Mouse (Mus musculus): ENCODE data around the gene Coil.

Gene Coil

DNA sequence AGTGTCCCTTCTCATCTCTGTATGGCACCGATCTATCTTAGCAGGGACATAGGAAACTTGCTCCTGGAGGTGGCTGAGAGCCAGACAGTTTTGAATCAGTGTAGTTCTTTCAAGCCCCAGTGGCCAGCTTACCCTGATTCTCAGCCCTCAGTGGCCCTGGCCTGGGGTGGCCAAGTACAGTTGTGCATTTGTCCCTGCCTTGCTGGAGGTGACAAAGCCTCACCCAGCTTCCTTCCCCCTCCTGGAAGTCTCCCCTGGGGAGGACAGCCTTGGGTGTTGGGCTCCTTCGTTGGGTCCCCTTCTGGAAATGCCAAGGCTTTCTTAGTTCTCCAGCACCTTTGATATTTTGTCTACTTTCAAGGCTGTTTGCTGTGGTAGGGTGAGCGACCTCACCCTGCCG, 33.7 kb downstream of the Coil start:
- in situ Hi-C loops (cut with MboI) = no loop called here

DNA sequence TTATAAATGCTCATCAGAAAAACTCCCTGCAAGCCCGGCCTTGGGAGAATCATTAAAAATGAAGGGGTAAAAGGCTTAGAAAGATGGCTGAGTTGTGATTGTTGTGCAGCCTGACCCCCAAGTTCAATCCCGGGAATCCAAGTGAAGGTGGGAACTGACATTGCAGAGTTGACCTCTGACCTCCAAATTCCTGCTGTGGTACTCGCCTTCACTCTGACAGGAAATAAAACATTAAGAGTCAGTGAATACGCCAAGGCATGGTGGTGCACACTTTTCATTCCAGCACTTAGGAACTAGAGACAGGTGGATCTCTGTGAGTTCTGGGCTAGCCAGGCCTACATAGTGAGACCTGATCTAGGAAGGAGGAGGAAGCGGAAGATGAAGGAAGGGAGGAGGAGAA, 35.4 kb downstream of the Coil start:
- in situ Hi-C loops (cut with MboI) = no loop called here

DNA sequence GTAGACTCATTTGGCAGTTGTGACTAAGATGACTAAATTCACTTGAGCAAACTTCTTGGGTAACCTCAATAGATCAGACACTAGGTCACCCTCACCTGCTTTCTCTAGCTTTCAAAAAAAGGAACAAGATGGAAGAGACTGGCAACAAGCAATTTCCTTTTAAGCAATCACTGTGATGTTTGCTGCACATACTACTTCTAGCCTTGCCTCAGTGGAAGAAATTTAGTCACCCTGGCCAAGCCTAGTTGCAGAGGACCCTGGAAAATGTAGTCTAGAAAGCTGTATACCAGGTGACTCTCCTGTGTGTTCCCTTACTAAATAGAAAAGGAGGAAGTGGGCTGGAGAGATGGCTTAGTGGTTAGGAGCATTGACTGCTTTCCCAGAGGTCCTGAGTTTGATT, 36.4 kb downstream of the Coil start:
- in situ Hi-C loops (cut with MboI) = no loop called here

DNA sequence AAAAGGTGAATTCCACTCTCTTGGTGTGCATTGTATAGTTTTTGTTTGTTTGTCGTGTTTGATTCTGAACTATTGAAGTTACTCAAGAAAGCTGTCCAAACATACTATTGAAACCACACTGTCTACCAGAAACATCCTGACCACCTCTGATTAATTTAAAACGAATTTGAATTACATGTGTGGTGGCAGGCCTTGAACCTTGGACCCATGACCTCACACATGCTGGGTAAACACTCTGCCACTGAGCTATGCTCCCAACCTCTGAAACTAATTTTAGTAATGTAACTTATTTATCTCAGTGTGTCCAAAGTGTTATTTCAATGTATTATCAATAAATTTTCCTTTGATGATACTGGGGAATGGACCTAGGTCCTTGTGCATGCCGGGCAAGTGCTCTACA, 37.5 kb downstream of the Coil start:
- in situ Hi-C loops (cut with MboI) = no loop called here

DNA sequence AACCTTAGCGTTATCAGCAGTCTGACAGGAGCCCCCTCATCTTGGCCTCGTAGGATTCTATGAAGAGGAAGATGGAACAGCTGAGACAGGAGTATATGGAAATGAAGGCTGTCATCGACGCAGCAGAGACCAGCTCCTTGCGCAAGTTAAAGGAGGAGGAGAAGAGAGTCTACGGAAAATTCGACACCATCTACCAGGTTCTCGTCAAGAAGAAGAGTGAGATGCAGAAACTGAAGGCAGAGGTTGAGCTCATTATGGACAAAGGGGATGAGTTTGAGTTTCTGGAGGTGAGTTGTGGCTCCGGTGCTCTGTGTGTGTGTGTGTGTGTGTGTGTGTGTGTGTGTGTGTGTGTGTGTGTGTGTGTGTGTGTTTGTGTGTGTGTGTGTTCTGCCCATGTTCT, 39.0 kb downstream of the Coil start:
- in situ Hi-C loops (cut with MboI) = no loop called here

DNA sequence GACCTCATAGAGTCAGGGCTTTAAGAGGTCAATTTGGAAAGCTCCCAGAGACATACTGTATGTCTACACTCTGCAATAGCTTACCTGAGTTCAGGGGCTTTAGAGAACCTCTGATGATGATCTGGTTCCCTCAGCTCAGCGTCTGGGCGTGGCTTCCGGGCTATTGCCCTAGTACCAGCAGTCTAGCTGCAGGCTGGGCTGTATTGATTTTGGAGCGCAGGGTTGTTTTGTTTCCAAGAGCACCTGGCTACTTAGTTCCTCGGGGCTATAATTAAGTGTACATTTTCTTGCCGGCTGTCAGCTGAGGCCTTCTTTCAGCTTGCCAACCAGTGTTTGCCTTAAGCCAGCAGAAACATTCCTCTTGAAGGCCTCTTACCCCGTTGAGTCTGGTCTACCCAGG, 39.4 kb downstream of the Coil start:
- in situ Hi-C loops (cut with MboI) = no loop called here

DNA sequence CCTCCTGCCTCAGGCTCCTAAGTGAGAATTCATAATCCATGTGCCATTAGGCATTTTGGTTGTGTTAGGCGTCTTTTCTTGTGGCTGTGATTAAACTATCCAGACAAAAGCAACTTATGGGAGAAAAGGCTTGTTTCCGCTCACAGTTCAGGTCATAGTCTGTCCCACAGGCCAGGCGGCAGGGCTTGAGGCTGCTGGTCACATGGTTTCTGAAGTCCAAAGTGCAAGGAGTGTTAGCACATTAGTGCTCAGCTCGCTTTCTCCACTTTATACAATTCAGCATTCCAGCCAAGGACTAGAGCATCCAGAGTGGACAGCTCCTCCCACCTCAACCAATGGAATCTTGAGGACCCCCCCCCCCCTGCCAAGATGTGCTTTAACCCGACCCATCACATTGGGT, 42.2 kb downstream of the Coil start:
- in situ Hi-C loops (cut with MboI) = no loop called here

DNA sequence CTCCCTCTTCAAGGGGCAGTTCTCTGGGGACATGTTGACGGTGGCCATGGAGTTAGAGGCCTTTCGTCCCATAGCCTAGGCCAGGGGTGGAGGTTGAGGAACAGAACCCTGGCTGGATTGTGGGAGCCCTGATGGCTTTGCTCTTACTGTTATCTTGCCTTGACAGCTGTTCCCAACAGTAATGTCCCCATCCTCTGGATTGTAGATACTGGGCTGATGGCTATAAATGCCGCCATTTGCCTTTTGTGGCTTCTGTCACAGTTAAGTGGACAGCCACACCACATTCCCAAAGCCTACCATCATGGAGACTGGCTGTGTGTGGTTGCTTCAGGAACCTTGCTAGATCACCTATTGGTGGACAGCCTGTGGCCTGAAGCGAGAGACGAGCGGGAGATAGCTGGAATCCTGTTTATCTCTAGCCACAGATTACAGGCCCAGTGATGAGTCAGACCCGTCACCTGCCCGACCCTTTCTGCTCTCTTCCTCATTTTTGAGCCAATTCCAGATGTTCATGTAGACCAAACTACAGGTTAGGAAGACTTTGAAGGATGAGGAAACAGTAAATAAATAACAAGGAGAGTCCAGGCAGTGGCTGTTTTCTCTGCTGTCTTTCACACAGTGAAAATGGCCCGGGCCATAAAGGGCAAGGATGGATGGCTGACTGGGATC, 47.6 kb downstream of the Coil start:
- in situ Hi-C loops (cut with MboI) = no loop called here

DNA sequence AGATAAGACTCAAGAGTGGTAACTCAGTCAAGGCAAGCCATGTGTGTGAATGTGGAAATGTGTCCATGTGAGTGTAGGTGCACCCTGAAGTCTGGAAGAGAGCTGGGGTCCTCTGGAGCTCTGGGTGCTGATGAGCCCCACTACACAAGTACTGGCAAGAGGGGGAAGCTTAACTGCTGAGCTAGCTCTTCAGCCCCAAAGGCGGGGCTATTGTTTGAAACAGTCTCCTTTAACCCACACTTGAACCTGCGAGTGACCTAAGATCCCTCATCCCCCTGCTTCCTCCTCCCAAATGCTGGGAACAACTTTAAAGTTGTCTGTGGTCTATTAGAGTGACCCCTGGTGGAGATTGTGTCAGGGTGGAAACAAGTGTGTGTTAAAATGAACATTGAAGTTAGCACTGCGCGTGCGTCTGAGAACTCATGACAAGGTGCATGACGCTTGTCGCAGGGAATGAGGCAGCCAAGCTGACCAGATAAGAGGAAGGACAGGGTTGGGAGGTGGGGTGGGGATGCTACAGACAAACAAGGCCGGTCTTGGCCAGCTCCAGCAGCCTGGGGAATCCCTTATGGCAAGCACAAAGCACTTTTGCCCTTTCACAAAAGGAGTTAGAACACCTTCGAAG, 50.7 kb downstream of the Coil start:
- in situ Hi-C loops (cut with MboI) = no loop called here

DNA sequence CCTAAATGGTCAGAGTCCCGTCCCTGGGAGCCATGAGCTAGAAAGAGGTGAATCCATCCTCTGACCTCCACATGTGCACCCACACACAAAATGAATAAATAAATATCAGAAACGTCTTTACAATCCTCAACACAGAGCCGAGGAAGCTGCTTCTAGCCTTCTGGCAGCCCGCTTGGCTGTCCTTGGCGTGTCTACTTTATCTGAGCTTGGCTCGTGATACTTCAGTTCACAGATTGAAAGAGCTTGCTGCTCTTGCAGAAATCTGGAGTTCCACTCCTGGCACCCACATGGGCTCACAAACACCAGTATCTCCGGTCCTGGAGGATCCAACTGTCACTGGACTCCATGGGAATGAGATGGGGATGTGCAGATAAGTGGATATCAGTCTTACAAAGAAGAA, 51.6 kb downstream of the Coil start:
- in situ Hi-C loops (cut with MboI) = no loop called here

DNA sequence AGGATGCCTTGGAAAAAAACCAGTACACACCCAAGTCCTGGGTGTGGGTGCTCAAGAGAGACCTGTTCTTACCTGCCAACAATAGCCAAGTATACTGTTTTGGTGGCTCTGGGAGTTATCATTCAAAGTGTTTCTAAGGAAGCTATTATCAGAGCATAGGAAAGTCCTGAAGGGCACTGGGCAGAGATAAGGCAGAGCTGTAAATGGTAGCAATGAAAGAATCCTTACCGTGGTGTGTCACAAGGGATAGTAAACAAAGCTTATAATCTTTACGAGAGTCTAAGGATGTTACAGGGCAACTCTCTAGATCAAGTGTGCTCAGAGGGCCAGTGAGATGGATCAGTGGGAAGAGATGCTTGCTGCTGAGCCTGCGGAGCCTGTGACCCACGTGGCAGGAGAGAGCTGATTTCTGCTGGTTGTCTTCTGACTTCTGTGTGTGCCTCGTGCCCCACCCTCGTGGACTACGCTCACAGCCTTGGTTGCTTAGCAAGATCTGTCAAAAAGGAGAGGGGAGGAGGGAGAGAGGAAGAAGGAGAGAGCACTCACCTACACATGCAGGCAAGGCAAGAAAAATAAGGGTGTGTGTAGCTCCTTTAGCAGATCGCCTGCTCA, 52.2 kb downstream of the Coil start:
- in situ Hi-C loops (cut with MboI) = no loop called here

DNA sequence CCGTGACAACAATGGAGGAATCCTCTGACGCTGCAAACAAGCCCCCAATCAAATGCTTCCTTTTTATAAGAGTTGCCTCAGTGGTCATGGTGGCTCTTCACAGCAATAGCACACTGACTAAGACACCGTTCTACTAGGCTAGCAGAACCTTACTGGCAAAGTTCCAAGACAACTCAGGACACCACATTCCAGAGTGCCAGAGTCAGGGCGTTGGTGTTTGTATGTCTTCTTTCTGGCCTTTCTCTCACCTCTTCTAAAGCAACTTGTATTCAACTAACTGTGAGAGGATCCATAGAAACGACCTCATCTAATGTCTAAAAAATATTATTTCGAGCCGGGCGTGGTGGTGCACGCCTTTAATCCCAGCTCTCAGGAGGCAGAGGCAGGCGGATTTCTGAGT, 53.4 kb downstream of the Coil start:
- in situ Hi-C loops (cut with MboI) = no loop called here

DNA sequence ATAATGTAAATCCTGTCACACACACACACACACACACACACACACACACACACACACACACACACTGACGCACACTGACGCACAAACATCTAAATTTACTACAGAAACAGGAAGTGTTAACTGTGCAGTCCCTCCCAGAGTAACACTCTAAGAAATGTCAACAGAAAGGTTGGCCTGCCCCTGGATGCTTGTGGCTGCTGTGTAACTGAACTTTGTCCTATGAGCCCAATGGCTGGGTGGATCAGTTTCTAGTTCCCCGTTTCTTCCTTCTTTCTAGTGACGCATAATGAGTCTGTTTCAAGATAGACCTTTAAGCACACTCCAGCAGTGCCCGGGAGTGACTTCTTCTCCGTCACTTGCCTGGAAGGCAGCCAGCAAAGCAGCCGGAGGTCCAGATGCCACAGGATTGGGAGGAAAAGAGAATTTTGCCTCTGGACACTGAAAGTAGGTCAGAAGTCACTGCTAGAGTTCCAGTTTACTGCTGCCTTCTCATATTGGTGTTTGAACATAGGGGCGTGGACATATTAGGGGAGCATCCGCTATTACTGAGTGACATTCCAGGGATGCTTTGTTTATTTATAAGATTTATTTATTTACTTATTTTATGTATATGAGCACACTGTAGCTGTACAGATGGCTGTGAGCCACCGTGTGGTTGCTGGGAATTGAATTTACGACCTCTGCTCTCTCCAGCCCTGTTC, 54.3 kb downstream of the Coil start:
- in situ Hi-C loops (cut with MboI) = no loop called here

DNA sequence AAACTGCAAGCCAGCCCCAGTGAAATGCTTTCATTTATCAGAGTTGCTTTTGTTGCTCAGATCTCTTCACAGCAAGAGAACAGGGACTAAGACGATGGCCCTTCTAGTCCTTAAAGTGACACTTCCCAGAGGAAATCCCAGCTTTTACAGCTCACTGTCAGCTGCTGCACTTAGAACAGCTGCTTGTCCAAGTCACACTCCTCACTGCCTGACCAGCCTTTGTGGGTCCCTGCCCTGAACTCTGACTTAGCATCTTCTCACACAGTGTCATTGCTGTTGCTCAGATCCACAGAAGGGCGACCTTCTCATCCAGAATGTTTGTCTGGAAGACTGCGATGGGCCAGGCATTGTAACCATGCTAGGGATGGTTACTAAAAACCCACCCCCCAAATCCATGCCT, 55.6 kb downstream of the Coil start:
- in situ Hi-C loops (cut with MboI) = no loop called here

DNA sequence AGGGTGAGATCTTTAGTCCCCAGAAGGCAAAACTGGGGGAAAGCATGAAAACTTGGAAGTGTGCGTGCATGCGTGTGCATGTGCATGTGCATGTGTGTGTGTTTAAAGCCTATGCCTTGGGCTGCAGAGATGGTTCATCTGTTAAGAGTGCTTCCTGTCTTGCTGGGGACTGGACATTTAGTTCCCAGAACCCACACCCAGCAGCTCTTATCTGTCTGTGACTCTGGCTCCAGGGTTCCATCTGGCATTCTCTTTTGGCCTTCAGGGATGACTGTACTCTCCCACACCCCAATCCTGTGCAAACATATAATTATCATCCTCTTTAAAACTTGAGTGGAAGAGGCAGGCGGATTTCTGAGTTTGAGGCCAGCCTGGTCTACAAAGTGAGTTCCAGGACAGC, 56.1 kb downstream of the Coil start:
- in situ Hi-C loops (cut with MboI) = no loop called here

DNA sequence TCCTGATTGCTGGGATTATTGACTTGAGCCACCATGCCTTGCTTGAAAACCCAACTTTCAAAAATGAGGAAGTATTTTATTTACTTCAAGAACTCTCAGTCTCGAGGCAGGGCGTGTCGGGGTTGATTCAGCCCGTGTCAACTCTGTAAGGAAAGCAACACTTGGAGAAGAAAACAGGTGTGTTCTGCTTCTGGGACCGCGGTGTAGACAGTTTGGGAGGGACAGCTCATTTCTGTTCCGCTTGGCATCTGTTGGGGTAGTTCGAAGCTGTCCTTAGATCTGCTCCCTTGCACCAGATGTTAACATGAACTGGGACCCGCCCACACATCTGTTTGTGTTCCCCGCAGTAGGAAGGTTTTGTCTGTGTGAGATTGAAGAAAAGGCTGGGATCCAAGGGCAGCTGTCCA, 57.9 kb downstream of the Coil start:
- in situ Hi-C loops (cut with MboI) = no loop called here

DNA sequence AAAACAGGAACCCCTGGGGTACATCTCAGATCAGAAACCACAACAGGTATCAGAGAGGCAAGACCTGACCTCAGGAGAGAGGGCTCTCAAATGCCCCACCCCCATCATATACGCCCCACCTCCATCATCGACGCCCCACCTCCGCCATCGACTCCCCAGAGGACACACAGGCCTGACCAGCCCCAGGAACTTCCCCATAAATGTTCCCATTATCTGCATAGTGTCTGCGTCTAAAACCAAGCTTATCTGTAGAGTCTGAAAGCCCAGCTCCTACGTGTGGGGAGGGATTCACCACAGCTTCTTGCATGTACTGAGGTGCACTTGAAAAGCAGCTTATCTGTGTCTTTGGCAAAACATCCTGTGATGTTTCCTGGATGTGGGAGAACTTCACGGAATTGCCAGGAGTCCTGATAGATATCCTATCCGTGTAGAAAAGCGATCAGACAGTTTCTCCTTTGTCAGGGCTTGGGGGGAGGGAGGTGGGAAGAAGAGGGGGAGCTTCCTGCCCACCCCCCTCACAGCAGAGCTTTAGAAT, 58.9 kb downstream of the Coil start:
- in situ Hi-C loops (cut with MboI) = no loop called here

DNA sequence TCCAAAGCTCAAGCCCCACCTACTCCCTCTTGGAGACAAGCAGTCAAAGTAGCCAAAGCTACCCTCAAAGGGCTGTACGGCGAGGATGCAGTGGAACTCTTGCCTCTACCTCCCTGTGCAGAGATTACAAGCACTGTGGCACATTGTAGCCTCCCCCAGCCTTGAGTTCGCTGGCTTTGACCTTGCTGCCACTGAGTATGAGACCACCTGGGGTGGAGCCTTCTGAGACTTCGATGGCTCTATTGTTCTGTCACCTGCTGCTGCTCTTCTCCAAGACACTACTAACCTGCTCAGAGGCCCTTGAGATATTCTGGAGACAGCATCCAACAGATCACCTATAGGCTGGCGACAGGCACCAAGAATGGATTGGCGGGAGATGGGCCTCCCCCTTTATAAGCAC, 60.5 kb downstream of the Coil start:
- in situ Hi-C loops (cut with MboI) = loop anchor here (5.0 kb wide), 1 partner anchor 38 kb away; no protein-coding TSS in a partner anchor

DNA sequence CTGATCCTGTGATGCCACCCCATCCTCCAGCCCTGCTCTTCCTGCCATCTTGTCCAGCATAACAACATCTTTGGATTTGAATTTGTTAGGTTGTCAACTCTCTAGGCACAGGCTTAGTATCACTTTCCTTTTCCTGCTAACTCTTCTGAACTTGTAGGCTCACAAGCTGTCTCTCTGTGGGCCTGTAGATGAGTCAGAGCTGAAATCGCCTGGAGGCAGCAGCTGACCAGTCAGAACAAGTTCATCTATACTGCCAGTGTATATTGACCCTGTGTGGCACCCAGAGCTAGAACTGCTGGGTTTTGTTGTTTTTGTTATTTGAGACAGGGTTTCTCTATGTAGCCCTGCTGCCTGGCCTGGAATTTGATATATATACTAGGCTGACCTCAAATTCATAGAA, 61.1 kb downstream of the Coil start:
- in situ Hi-C loops (cut with MboI) = loop anchor here (5.0 kb wide), 1 partner anchor 39 kb away; no protein-coding TSS in a partner anchor

DNA sequence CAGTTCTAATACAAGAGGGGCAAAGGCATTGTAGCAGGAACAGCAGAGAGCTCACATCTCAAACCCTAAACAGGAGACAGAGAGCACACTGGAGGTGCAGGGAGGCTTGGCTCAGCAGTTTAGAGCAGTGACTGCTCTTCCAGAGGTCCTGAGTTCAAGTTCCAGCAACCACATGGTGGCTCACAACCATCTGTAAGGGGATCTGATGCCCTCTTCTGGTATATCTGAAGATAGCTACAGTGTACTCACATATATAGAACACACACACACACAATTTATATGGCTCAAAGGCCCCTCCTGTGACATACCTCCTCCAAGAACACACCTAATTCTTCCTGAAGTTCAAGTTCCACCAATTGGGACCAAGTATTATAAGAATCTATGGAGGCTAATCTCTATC, 64.5 kb downstream of the Coil start:
- in situ Hi-C loops (cut with MboI) = loop anchor here (5.0 kb wide), 1 partner anchor 42 kb away; no protein-coding TSS in a partner anchor

DNA sequence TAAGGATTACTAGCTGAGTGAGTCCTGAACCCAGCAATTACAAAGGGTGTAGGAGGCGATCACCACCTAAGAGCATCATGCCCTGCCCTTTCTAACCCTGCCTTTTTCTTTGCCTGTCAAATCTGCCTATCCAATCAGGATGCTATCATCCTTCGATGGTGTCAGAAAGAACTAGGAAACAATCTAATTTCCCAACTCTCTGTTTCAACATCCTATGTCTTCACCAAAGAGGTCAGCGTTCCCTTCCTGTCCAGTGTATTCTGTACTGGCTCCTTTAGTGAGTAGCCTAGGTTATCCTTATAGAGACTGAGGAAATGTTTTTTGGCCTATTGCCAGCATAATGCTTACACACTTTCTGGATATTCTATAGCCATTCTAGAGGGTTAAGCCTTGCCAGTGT, 65.5 kb downstream of the Coil start:
- in situ Hi-C loops (cut with MboI) = no loop called here

DNA sequence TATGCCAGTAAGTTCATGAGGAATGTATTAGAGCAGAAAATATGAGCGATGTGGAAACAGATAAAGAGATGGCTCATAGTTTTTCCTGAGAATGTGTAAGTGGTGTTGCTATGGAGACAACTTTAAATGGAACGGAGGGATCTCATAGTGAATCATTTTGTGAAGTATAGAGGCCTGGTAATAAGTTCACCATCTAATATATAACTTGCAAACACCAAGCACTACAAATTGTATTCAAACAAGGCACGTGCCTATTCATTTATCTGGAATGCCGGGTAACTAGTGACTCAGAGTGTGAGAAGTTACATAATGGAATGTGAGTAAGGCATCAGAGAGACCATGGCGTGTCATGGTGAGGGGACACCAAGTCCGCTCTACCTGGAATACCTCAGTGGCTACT, 68.4 kb downstream of the Coil start:
- in situ Hi-C loops (cut with MboI) = no loop called here

DNA sequence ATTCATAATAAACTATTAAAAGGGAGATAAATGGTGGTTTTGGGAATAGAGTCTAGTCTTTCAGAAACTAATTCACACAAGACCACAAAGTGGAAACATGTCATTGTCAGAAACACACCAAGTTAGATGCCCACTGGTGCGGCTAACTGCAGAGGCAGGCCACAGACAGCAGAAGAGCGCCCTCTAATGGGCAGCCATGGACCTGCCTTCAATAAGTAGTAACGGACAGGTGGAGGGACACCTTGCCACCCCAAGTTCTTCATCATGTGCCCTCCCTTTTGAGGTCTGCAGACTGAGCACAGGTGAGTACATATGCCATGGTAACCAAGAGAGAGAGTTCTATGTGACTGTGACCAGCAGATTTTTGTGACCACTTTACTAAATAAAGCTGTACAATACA, 69.3 kb downstream of the Coil start:
- in situ Hi-C loops (cut with MboI) = no loop called here
